Mouse (Mus musculus) neural tube, embryonic 11.5 days (tissue): ENCODE measurements around the gene H2afz. TPM values are rescaled to one million over a fixed set of nuclear protein-coding genes. Genes with fewer than 3 reads are reported as not detected.

Source experiments
- polyA plus RNA-seq: library from polyadenylated mRNA; unstranded; fragments of >200 nt; fragmentation: Nextera tagmentation; extraction: Ambion mirVana; gene quantifications from 2 replicates; pipeline ENCODE4 v1.2.1, GENCODE M21; 2014

The H2afz gene
- polyA plus RNA-seq, 1 experiment from 2014 or later = 2,454 TPM

Other genes with a start within 250 kb of the H2afz start
- 9.0 and 12.4 TPM in 2 replicates for gene Ddit4l, start 242.9 kb upstream of the H2afz start, polyA plus RNA-seq
- not detected in 2 replicates for gene Gm21962, start 193.0 kb upstream of the H2afz start, polyA plus RNA-seq
- 8.7 and 11.0 TPM in 2 replicates for gene Dnajb14, start 3.2 kb downstream of the H2afz start, polyA plus RNA-seq
- gene Lamtor3, start 54.0 kb downstream of the H2afz start, polyA plus RNA-seq = 94.8 and 97.7 TPM in 2 replicates
- gene Dapp1, start 117.1 kb downstream of the H2afz start, polyA plus RNA-seq = 1.6 and 2.6 TPM in 2 replicates
- 0.21 and 0.42 TPM in 2 replicates for gene 1110002E22Rik, start 200.6 kb downstream of the H2afz start, polyA plus RNA-seq
- not detected in 2 replicates for gene Gm5105, start 202.9 kb downstream of the H2afz start, polyA plus RNA-seq